Mouse (Mus musculus): Measurements from ENCODE around the gene Gm20924.
"Not testable (repeated sequence)": the region's sequence is repeated elsewhere in the genome, so short reads cannot be mapped to it uniquely, and the experiment has no call there.

Gene Gm20924

GRCm38 (mm10) chrY:65207427-65207826 lies at the start of gene Gm20924:
Gene Gm20924 (minus strand): TSS chrY:65207527.
- DNase-seq, result not testable (repeated sequence)
